Mouse (Mus musculus) forebrain, postnatal 0 days (tissue): ENCODE results near the gene Kazald1. TPM values are rescaled to one million over a fixed set of nuclear protein-coding genes. Genes with fewer than 3 reads are reported as not detected.
"Not testable (repeated sequence)": the region's sequence is repeated elsewhere in the genome, so short reads cannot be mapped to it uniquely, and the experiment has no call there.

ENCODE experiments used
- ATAC-seq: fragments of 200-750 bp; cut with Nextera tagmentation; 2 replicates; pipeline ENCODE4 v1.8.0; 2017; ENCODE audit warnings: mild to moderate bottlenecking, moderate library complexity
- DNase-seq: peaks from one replicate; pipeline ENCODE4 v3.0.0-alpha.2; 2015
- H3K27ac ChIP-seq: fragments of 300-500 bp; sonication (generic); 2 replicates; pipeline ENCODE4 v1.5.1; 2014; ENCODE audit warnings: low read depth, mild to moderate bottlenecking, antibody characterized with exemption, low read length, moderate library complexity, mixed read lengths
- H3K27me3 ChIP-seq: fragments of 300-500 bp; sonication (generic); 2 replicates; pipeline ENCODE4 v1.6.1; 2014; ENCODE audit warnings: mild to moderate bottlenecking, low read length, mixed read lengths; ENCODE audit not compliant: insufficient read depth
- H3K36me3 ChIP-seq: fragments of 300-500 bp; sonication (generic); 2 replicates; pipeline ENCODE4 v1.6.1; 2014; ENCODE audit warnings: mild to moderate bottlenecking, moderate library complexity; ENCODE audit not compliant: insufficient read depth
- H3K4me1 ChIP-seq: fragments of 300-500 bp; sonication (generic); 2 replicates; pipeline ENCODE4 v1.6.1; 2014; ENCODE audit warnings: antibody characterized with exemption; ENCODE audit not compliant: insufficient read depth
- H3K4me2 ChIP-seq: fragments of 300-500 bp; sonication (generic); 2 replicates; pipeline ENCODE4 v1.6.1; 2014; ENCODE audit warnings: low read depth, mild to moderate bottlenecking, moderate library complexity
- H3K4me3 ChIP-seq: fragments of 300-500 bp; sonication (generic); 2 replicates; pipeline ENCODE4 v1.5.1; 2014; ENCODE audit warnings: low read depth, low read length, mixed read lengths
- H3K9ac ChIP-seq: fragments of 300-500 bp; sonication (generic); 2 replicates; pipeline ENCODE4 v1.6.1; 2014; ENCODE audit warnings: mild to moderate bottlenecking
- H3K9me3 ChIP-seq: fragments of 300-500 bp; sonication (generic); 2 replicates; pipeline ENCODE4 v1.6.1; 2016; ENCODE audit warnings: low read length
- CTCF ChIP-seq: sonication (generic); IDR thresholded peaks from 2 replicates; pipeline ENCODE4 v1.5.1; 2016; ENCODE audit warnings: antibody characterized with exemption, control low read depth, low read depth
- WGBS: fragments of 180-500 bp; shearing (Covaris S2); extraction: QIAGEN DNeasy Blood & Tissue Kit; methylation state at CpG from one replicate; pipeline ENCODE4 v1.1.7; 2014; 5-methylcytosine and 5-hydroxymethylcytosine counted together
- polyA plus RNA-seq: library from polyadenylated mRNA; unstranded; fragments of >200 nt; fragmentation: Nextera tagmentation; extraction: Ambion mirVana; gene quantifications from 2 replicates; pipeline ENCODE4 v1.2.1, GENCODE M21; 2015
- total RNA-seq: library from RNA; depleted of rRNA; stranded (reverse); fragments of >200 nt; gene quantifications from 2 replicates; pipeline ENCODE4 v1.2.3, GENCODE M21; 2014

Kazald1 gene
- total and polyA plus RNA-seq, 2 experiments from 2014 or later = 1.7 to 6.1 TPM

GRCm38 (mm10) chr19:45030111-45030510 lies 44.9 kb upstream of the Kazald1 start:
- TF ChIP-seq CTCF = peak; percentile 79
- Histone ChIP-seq H3K4me3 (no peak overlapping the region), H3K4me1 (0 out of 2 replicates have a peak, but pooled peaks cover 5% of the 10 kb centered on the region), H3K4me2 (no peak overlapping the region), H3K9ac (no peak overlapping the region), H3K9me3 (no peaks in the 10 kb centered on the region), H3K27ac (no peak overlapping the region), H3K36me3 (peaks cover 20% of the 10 kb centered on the region), H3K27me3 (no peaks in the 10 kb centered on the region)
- 35% methylated on average over 8 of the region's 8 CpGs for WGBS
- ATAC-seq = peak; percentile 36
- DNase-seq = no peak

GRCm38 (mm10) chr19:45030746-45031693 lies 44.0 kb upstream of the Kazald1 start:
- 0 out of 2 replicates have a peak, but pooled peaks cover 5% of the 10 kb centered on the region for H3K4me1 ChIP-seq
- H3K9ac ChIP-seq = peak overlapping the region; percentile 31; the same call in 1 of the 2 replicates
- ATAC-seq (peak; percentile 53; the same call in 1 of the 2 replicates), DNase-seq (peak; percentile 90)
- WGBS = 40% methylated on average over 20 of the region's 20 CpGs
- peak overlapping the region; percentile 49 for H3K4me2 ChIP-seq
- peaks cover 15% of the 10 kb centered on the region for H3K36me3 ChIP-seq
- TF ChIP-seq CTCF = peak; percentile 94
- no peaks in the 10 kb centered on the region for H3K27me3 ChIP-seq
- peak overlapping the region; percentile 16; the same call in 1 of the 2 replicates for H3K4me3 ChIP-seq
- H3K9me3 ChIP-seq = no peaks in the 10 kb centered on the region
- H3K27ac ChIP-seq = no peak overlapping the region

GRCm38 (mm10) chr19:45031780-45032179 lies 43.3 kb upstream of the Kazald1 start:
- Histone ChIP-seq H3K9ac (no peak overlapping the region), H3K27me3 (no peaks in the 10 kb centered on the region), H3K27ac (no peak overlapping the region), H3K9me3 (no peaks in the 10 kb centered on the region), H3K4me3 (no peak overlapping the region), H3K4me1 (0 out of 2 replicates have a peak, but pooled peaks cover 5% of the 10 kb centered on the region), H3K36me3 (peaks cover 7% of the 10 kb centered on the region; the same call in 1 of the 2 replicates), H3K4me2 (no peak overlapping the region)
- 14% methylated on average over 4 of the region's 4 CpGs for WGBS
- DNase-seq = peak; percentile 78
- ATAC-seq = peak; percentile 34; the same call in 1 of the 2 replicates
- TF ChIP-seq CTCF = peak; percentile 80

GRCm38 (mm10) chr19:45032570-45033332 lies 42.3 kb upstream of the Kazald1 start:
- no peaks in the 10 kb centered on the region for H3K9me3 ChIP-seq
- ATAC-seq = no peak
- H3K36me3 ChIP-seq = no peaks in the 10 kb centered on the region
- no peak overlapping the region for H3K4me2 ChIP-seq
- peak; percentile 53 for TF ChIP-seq CTCF
- no peak for DNase-seq
- no peaks in the 10 kb centered on the region for H3K27me3 ChIP-seq
- H3K27ac ChIP-seq = no peak overlapping the region
- 0 out of 2 replicates have a peak, but pooled peaks cover 5% of the 10 kb centered on the region for H3K4me1 ChIP-seq
- H3K4me3 ChIP-seq = no peak overlapping the region
- H3K9ac ChIP-seq = no peak overlapping the region
- 46% methylated on average over 17 of the region's 17 CpGs for WGBS

GRCm38 (mm10) chr19:45036867-45037266 lies 38.2 kb upstream of the Kazald1 start:
- no peaks in the 10 kb centered on the region for H3K4me1 ChIP-seq
- H3K36me3 ChIP-seq = no peaks in the 10 kb centered on the region
- H3K9me3 ChIP-seq = no peaks in the 10 kb centered on the region
- 32% methylated on average over 16 of the region's 16 CpGs for WGBS
- H3K9ac ChIP-seq = no peak overlapping the region
- no peak for DNase-seq
- ATAC-seq = no peak
- no peak overlapping the region for H3K4me3 ChIP-seq
- peak; percentile 45 for TF ChIP-seq CTCF
- no peak overlapping the region for H3K4me2 ChIP-seq
- no peak overlapping the region for H3K27ac ChIP-seq
- no peaks in the 10 kb centered on the region for H3K27me3 ChIP-seq

GRCm38 (mm10) chr19:45038198-45038597 lies 36.8 kb upstream of the Kazald1 start:
- H3K27me3 ChIP-seq, H3K4me2 ChIP-seq, H3K36me3 ChIP-seq, H3K4me3 ChIP-seq, H3K27ac ChIP-seq, H3K9me3 ChIP-seq, DNase-seq, H3K9ac ChIP-seq, H3K4me1 ChIP-seq, ATAC-seq: not testable (repeated sequence)
- WGBS = 91% methylated on average over 7 of the region's 7 CpGs
